Mouse (Mus musculus): ENCODE results near the gene Rcn2. TPM values are rescaled to one million over a fixed set of nuclear protein-coding genes. Genes with fewer than 3 reads are reported as not detected.
"Not testable (repeated sequence)": the region's sequence is repeated elsewhere in the genome, so short reads cannot be mapped to it uniquely, and the experiment has no call there.

The Rcn2 gene
- polyA plus RNA-seq (2012; rRNA removed), result 47.3 and 53.5 TPM in 2 replicates

- WGBS, result under 1% methylated on average over 49 of the region's 49 CpGs
- no peak within 1 kb of the TSS for H3K27ac ChIP-seq (ENCODE audit: control insufficient read depth, insufficient read depth, low read length)
- no peaks in the 10 kb centered on the region for H3K27me3 ChIP-seq (ENCODE audit: control insufficient read depth, insufficient read depth, low read length)
- DNase-seq, result peak; percentile 99
- H3K36me3 ChIP-seq (ENCODE audit: control insufficient read depth, insufficient read depth, low read length), result no peaks in the 10 kb centered on the region
- H3K4me1 ChIP-seq (replicated peaks; ENCODE audit: control insufficient read depth, insufficient read depth, low read length), result no peaks in the 10 kb centered on the region; the same call in 1 of the 2 replicates
- TF ChIP-seq POLR2A (IDR thresholded peaks at IDR 0.05; ENCODE audit: control insufficient read depth, extremely low read depth, insufficient read depth, low read length, poor library complexity), result peak; percentile 93
- TF ChIP-seq CTCF (IDR thresholded peaks at IDR 0.05; ENCODE audit: borderline replicate concordance, control insufficient read depth, extremely low read depth, insufficient read depth, low read length, poor library complexity), result no peak
- peak within 1 kb of the TSS; percentile 55 for H3K4me3 ChIP-seq (ENCODE audit: control insufficient read depth, insufficient read depth, low read length)
Observed at GRCm38 (mm10) chr9:56041372-56042180, at the start of gene Rcn2. Gene Rcn2 (plus strand): TSS chr9:56041845.

- not testable (repeated sequence) for H3K4me1 ChIP-seq (replicated peaks; ENCODE audit: control insufficient read depth, insufficient read depth, low read length); DNase-seq; H3K4me3 ChIP-seq (ENCODE audit: control insufficient read depth, insufficient read depth, low read length); H3K36me3 ChIP-seq (ENCODE audit: control insufficient read depth, insufficient read depth, low read length); H3K27ac ChIP-seq (ENCODE audit: control insufficient read depth, insufficient read depth, low read length); H3K27me3 ChIP-seq (ENCODE audit: control insufficient read depth, insufficient read depth, low read length)
- 6% methylated on average over 2 of the region's 2 CpGs for WGBS
Observed at GRCm38 (mm10) chr9:56004679-56005078, 37.0 kb upstream of the Rcn2 start.

- WGBS, result 91% methylated on average over 4 of the region's 4 CpGs
- Histone ChIP-seq H3K27me3 (ENCODE audit: control insufficient read depth, insufficient read depth, low read length) (no peaks in the 10 kb centered on the region), H3K4me1 (replicated peaks; ENCODE audit: control insufficient read depth, insufficient read depth, low read length) (no peaks in the 10 kb centered on the region), H3K27ac (ENCODE audit: control insufficient read depth, insufficient read depth, low read length) (no peak within 1 kb of the TSS), H3K36me3 (ENCODE audit: control insufficient read depth, insufficient read depth, low read length) (no peaks in the 10 kb centered on the region), H3K4me3 (ENCODE audit: control insufficient read depth, insufficient read depth, low read length) (no peak within 1 kb of the TSS)
- no peak for TF ChIP-seq POLR2A (IDR thresholded peaks at IDR 0.05; ENCODE audit: control insufficient read depth, extremely low read depth, insufficient read depth, low read length, poor library complexity)
- no peak for TF ChIP-seq CTCF (IDR thresholded peaks at IDR 0.05; ENCODE audit: borderline replicate concordance, control insufficient read depth, extremely low read depth, insufficient read depth, low read length, poor library complexity)
- DNase-seq, result no peak
Observed at GRCm38 (mm10) chr9:56010450-56010849, 31.2 kb upstream of the Rcn2 start, which contains the start of gene 4930563M21Rik. Gene 4930563M21Rik (minus strand): TSS chr9:56010550.

GRCm38 (mm10) chr9:56024772-56025171, 16.9 kb upstream of the Rcn2 start:
- H3K27ac ChIP-seq (ENCODE audit: control insufficient read depth, insufficient read depth, low read length), result no peak overlapping the region
- TF ChIP-seq CTCF (IDR thresholded peaks at IDR 0.05; ENCODE audit: borderline replicate concordance, control insufficient read depth, extremely low read depth, insufficient read depth, low read length, poor library complexity) (no peak), POLR2A (IDR thresholded peaks at IDR 0.05; ENCODE audit: control insufficient read depth, extremely low read depth, insufficient read depth, low read length, poor library complexity) (no peak)
- H3K4me1 ChIP-seq (replicated peaks; ENCODE audit: control insufficient read depth, insufficient read depth, low read length), result no peaks in the 10 kb centered on the region
- H3K36me3 ChIP-seq (ENCODE audit: control insufficient read depth, insufficient read depth, low read length), result no peaks in the 10 kb centered on the region
- H3K27me3 ChIP-seq (ENCODE audit: control insufficient read depth, insufficient read depth, low read length), result no peaks in the 10 kb centered on the region
- no peak for DNase-seq
- WGBS, result 76% methylated on average over 2 of the region's 2 CpGs
- H3K4me3 ChIP-seq (ENCODE audit: control insufficient read depth, insufficient read depth, low read length), result no peak overlapping the region

- Histone ChIP-seq H3K4me1 (replicated peaks; ENCODE audit: control insufficient read depth, insufficient read depth, low read length) (no peaks in the 10 kb centered on the region), H3K4me3 (ENCODE audit: control insufficient read depth, insufficient read depth, low read length) (no peak overlapping the region), H3K27ac (ENCODE audit: control insufficient read depth, insufficient read depth, low read length) (no peak overlapping the region), H3K36me3 (ENCODE audit: control insufficient read depth, insufficient read depth, low read length) (no peaks in the 10 kb centered on the region), H3K27me3 (ENCODE audit: control insufficient read depth, insufficient read depth, low read length) (no peaks in the 10 kb centered on the region)
- TF ChIP-seq CTCF (IDR thresholded peaks at IDR 0.05; ENCODE audit: borderline replicate concordance, control insufficient read depth, extremely low read depth, insufficient read depth, low read length, poor library complexity) (no peak), POLR2A (IDR thresholded peaks at IDR 0.05; ENCODE audit: control insufficient read depth, extremely low read depth, insufficient read depth, low read length, poor library complexity) (no peak)
- DNase-seq, result no peak
- WGBS, result 92% methylated on average over 16 of the region's 16 CpGs
Observed at GRCm38 (mm10) chr9:56027292-56027691, 14.4 kb upstream of the Rcn2 start.

GRCm38 (mm10) chr9:56032219-56032618, 9.4 kb upstream of the Rcn2 start:
- no peak for DNase-seq
- no peak overlapping the region for H3K4me3 ChIP-seq (ENCODE audit: control insufficient read depth, insufficient read depth, low read length)
- 78% methylated on average over 3 of the region's 3 CpGs for WGBS
- H3K36me3 ChIP-seq (ENCODE audit: control insufficient read depth, insufficient read depth, low read length), result no peaks in the 10 kb centered on the region
- no peak overlapping the region for H3K27ac ChIP-seq (ENCODE audit: control insufficient read depth, insufficient read depth, low read length)
- H3K4me1 ChIP-seq (replicated peaks; ENCODE audit: control insufficient read depth, insufficient read depth, low read length), result no peaks in the 10 kb centered on the region
- H3K27me3 ChIP-seq (ENCODE audit: control insufficient read depth, insufficient read depth, low read length), result no peaks in the 10 kb centered on the region
- TF ChIP-seq POLR2A (IDR thresholded peaks at IDR 0.05; ENCODE audit: control insufficient read depth, extremely low read depth, insufficient read depth, low read length, poor library complexity) (no peak), CTCF (IDR thresholded peaks at IDR 0.05; ENCODE audit: borderline replicate concordance, control insufficient read depth, extremely low read depth, insufficient read depth, low read length, poor library complexity) (no peak)

Measured in thymus, adult 2 months (tissue).